Mouse (Mus musculus): ENCODE data around the gene Lin7a. TPM values are rescaled to one million over a fixed set of nuclear protein-coding genes. Genes with fewer than 3 reads are reported as not detected.

Gene Lin7a
- polyA plus RNA-seq, 1 experiment from 2014 or later, result 4.5 TPM

- H3K36me3 ChIP-seq (ENCODE audit: control insufficient read depth, insufficient read depth, low read length), result no peaks in the 10 kb centered on the region
- no peaks in the 10 kb centered on the region for H3K4me1 ChIP-seq (replicated peaks; ENCODE audit: control insufficient read depth, insufficient read depth, low read length)
- no peak overlapping the region for H3K4me2 ChIP-seq (ENCODE audit: low read depth, low read length)
- ATAC-seq (ENCODE audit: low read depth), result no peak
- no peaks in the 10 kb centered on the region for H3K9me3 ChIP-seq (ENCODE audit: control insufficient read depth, low read length)
- H3K27me3 ChIP-seq (ENCODE audit: control insufficient read depth, insufficient read depth, low read depth, low read length), result no peaks in the 10 kb centered on the region
- H3K9ac ChIP-seq (ENCODE audit: low read length), result no peak overlapping the region
- no peak overlapping the region for H3K27ac ChIP-seq (ENCODE audit: low read length)
- WGBS, result 87% methylated on average over 3 of the region's 3 CpGs
- no peak overlapping the region for H3K4me3 ChIP-seq (ENCODE audit: low read length)
Observed at GRCm38 (mm10) chr10:107235496-107235895, 36.0 kb upstream of the Lin7a start.

- Histone ChIP-seq H3K36me3 (ENCODE audit: control insufficient read depth, insufficient read depth, low read length) (no peaks in the 10 kb centered on the region), H3K4me2 (ENCODE audit: low read depth, low read length) (no peak overlapping the region), H3K9ac (ENCODE audit: low read length) (no peak overlapping the region), H3K27me3 (ENCODE audit: control insufficient read depth, insufficient read depth, low read depth, low read length) (no peaks in the 10 kb centered on the region), H3K9me3 (ENCODE audit: control insufficient read depth, low read length) (no peaks in the 10 kb centered on the region), H3K4me1 (replicated peaks; ENCODE audit: control insufficient read depth, insufficient read depth, low read length) (no peaks in the 10 kb centered on the region), H3K27ac (ENCODE audit: low read length) (no peak overlapping the region), H3K4me3 (ENCODE audit: low read length) (no peak overlapping the region)
- 76% methylated on average over 4 of the region's 4 CpGs for WGBS
- ATAC-seq (ENCODE audit: low read depth), result no peak
Observed at GRCm38 (mm10) chr10:107236211-107236610, 35.3 kb upstream of the Lin7a start.

- no peak for ATAC-seq (ENCODE audit: low read depth)
- Histone ChIP-seq H3K36me3 (ENCODE audit: control insufficient read depth, insufficient read depth, low read length) (no peaks in the 10 kb centered on the region), H3K4me1 (replicated peaks; ENCODE audit: control insufficient read depth, insufficient read depth, low read length) (no peaks in the 10 kb centered on the region), H3K9me3 (ENCODE audit: control insufficient read depth, low read length) (no peaks in the 10 kb centered on the region), H3K9ac (ENCODE audit: low read length) (no peak overlapping the region), H3K4me2 (ENCODE audit: low read depth, low read length) (no peak overlapping the region), H3K27me3 (ENCODE audit: control insufficient read depth, insufficient read depth, low read depth, low read length) (no peaks in the 10 kb centered on the region), H3K27ac (ENCODE audit: low read length) (no peak overlapping the region), H3K4me3 (ENCODE audit: low read length) (no peak overlapping the region)
- WGBS, result 68% methylated on average over 2 of the region's 2 CpGs
Observed at GRCm38 (mm10) chr10:107237076-107237475, 34.4 kb upstream of the Lin7a start.

- ATAC-seq (ENCODE audit: low read depth), result no peak
- Histone ChIP-seq H3K27me3 (ENCODE audit: control insufficient read depth, insufficient read depth, low read depth, low read length) (no peaks in the 10 kb centered on the region), H3K36me3 (ENCODE audit: control insufficient read depth, insufficient read depth, low read length) (no peaks in the 10 kb centered on the region), H3K9me3 (ENCODE audit: control insufficient read depth, low read length) (no peaks in the 10 kb centered on the region), H3K4me1 (replicated peaks; ENCODE audit: control insufficient read depth, insufficient read depth, low read length) (no peaks in the 10 kb centered on the region), H3K4me2 (ENCODE audit: low read depth, low read length) (no peak overlapping the region), H3K4me3 (ENCODE audit: low read length) (no peak overlapping the region), H3K27ac (ENCODE audit: low read length) (no peak overlapping the region), H3K9ac (ENCODE audit: low read length) (no peak overlapping the region)
- 98% methylated on average over 1 of the region's 1 CpGs for WGBS
Observed at GRCm38 (mm10) chr10:107237736-107238135, 33.8 kb upstream of the Lin7a start.

GRCm38 (mm10) chr10:107238151-107238860 lies 33.2 kb upstream of the Lin7a start:
- WGBS, result 53% methylated on average over 2 of the region's 2 CpGs
- no peak overlapping the region for H3K4me3 ChIP-seq (ENCODE audit: low read length)
- H3K27me3 ChIP-seq (ENCODE audit: control insufficient read depth, insufficient read depth, low read depth, low read length), result no peaks in the 10 kb centered on the region

GRCm38 (mm10) chr10:107238861-107239435 lies 32.5 kb upstream of the Lin7a start:
- no peaks in the 10 kb centered on the region for H3K9me3 ChIP-seq (ENCODE audit: control insufficient read depth, low read length)
- H3K4me3 ChIP-seq (ENCODE audit: low read length), result no peak overlapping the region
- no peak overlapping the region for H3K4me2 ChIP-seq (ENCODE audit: low read depth, low read length)
- no peaks in the 10 kb centered on the region for H3K36me3 ChIP-seq (ENCODE audit: control insufficient read depth, insufficient read depth, low read length)
- H3K4me1 ChIP-seq (replicated peaks; ENCODE audit: control insufficient read depth, insufficient read depth, low read length), result no peaks in the 10 kb centered on the region
- H3K27ac ChIP-seq (ENCODE audit: low read length), result no peak overlapping the region
- H3K27me3 ChIP-seq (ENCODE audit: control insufficient read depth, insufficient read depth, low read depth, low read length), result no peaks in the 10 kb centered on the region
- H3K9ac ChIP-seq (ENCODE audit: low read length), result no peak overlapping the region
- 55% methylated on average over 3 of the region's 3 CpGs for WGBS
- no peak for ATAC-seq (ENCODE audit: low read depth)

More at GRCm38 (mm10) chr10:107238151-107238860, 33.2 kb upstream of the Lin7a start:
- Histone ChIP-seq H3K9ac (ENCODE audit: low read length) (no peak overlapping the region), H3K4me1 (replicated peaks; ENCODE audit: control insufficient read depth, insufficient read depth, low read length) (no peaks in the 10 kb centered on the region), H3K9me3 (ENCODE audit: control insufficient read depth, low read length) (no peaks in the 10 kb centered on the region), H3K27ac (ENCODE audit: low read length) (no peak overlapping the region), H3K4me2 (ENCODE audit: low read depth, low read length) (no peak overlapping the region), H3K36me3 (ENCODE audit: control insufficient read depth, insufficient read depth, low read length) (no peaks in the 10 kb centered on the region)
- no peak for ATAC-seq (ENCODE audit: low read depth)

GRCm38 (mm10) chr10:107239651-107240330 lies 31.7 kb upstream of the Lin7a start:
- 76% methylated on average over 2 of the region's 2 CpGs for WGBS
- ATAC-seq (ENCODE audit: low read depth), result no peak
- no peak overlapping the region for H3K9ac ChIP-seq (ENCODE audit: low read length)
- no peaks in the 10 kb centered on the region for H3K9me3 ChIP-seq (ENCODE audit: control insufficient read depth, low read length)
- H3K27me3 ChIP-seq (ENCODE audit: control insufficient read depth, insufficient read depth, low read depth, low read length), result no peaks in the 10 kb centered on the region
- no peaks in the 10 kb centered on the region for H3K4me1 ChIP-seq (replicated peaks; ENCODE audit: control insufficient read depth, insufficient read depth, low read length)
- no peak overlapping the region for H3K4me2 ChIP-seq (ENCODE audit: low read depth, low read length)
- H3K4me3 ChIP-seq (ENCODE audit: low read length), result no peak overlapping the region
- no peak overlapping the region for H3K27ac ChIP-seq (ENCODE audit: low read length)
- H3K36me3 ChIP-seq (ENCODE audit: control insufficient read depth, insufficient read depth, low read length), result no peaks in the 10 kb centered on the region

- Histone ChIP-seq H3K9me3 (ENCODE audit: control insufficient read depth, low read length) (no peaks in the 10 kb centered on the region), H3K27me3 (ENCODE audit: control insufficient read depth, insufficient read depth, low read depth, low read length) (no peaks in the 10 kb centered on the region), H3K4me2 (ENCODE audit: low read depth, low read length) (no peak overlapping the region), H3K9ac (ENCODE audit: low read length) (no peak overlapping the region), H3K4me3 (ENCODE audit: low read length) (no peak overlapping the region), H3K4me1 (replicated peaks; ENCODE audit: control insufficient read depth, insufficient read depth, low read length) (no peaks in the 10 kb centered on the region), H3K36me3 (ENCODE audit: control insufficient read depth, insufficient read depth, low read length) (no peaks in the 10 kb centered on the region), H3K27ac (ENCODE audit: low read length) (no peak overlapping the region)
- WGBS, result 42% methylated on average over 1 of the region's 1 CpGs
- ATAC-seq (ENCODE audit: low read depth), result no peak
Observed at GRCm38 (mm10) chr10:107240446-107240845, 31.0 kb upstream of the Lin7a start.

GRCm38 (mm10) chr10:107240986-107241385 lies 30.5 kb upstream of the Lin7a start:
- Histone ChIP-seq H3K4me1 (replicated peaks; ENCODE audit: control insufficient read depth, insufficient read depth, low read length) (no peaks in the 10 kb centered on the region), H3K9me3 (ENCODE audit: control insufficient read depth, low read length) (no peaks in the 10 kb centered on the region), H3K36me3 (ENCODE audit: control insufficient read depth, insufficient read depth, low read length) (no peaks in the 10 kb centered on the region), H3K4me2 (ENCODE audit: low read depth, low read length) (no peak overlapping the region), H3K9ac (ENCODE audit: low read length) (no peak overlapping the region), H3K27me3 (ENCODE audit: control insufficient read depth, insufficient read depth, low read depth, low read length) (no peaks in the 10 kb centered on the region), H3K4me3 (ENCODE audit: low read length) (no peak overlapping the region), H3K27ac (ENCODE audit: low read length) (no peak overlapping the region)
- WGBS, result 84% methylated on average over 3 of the region's 3 CpGs
- ATAC-seq (ENCODE audit: low read depth), result no peak
